Mouse (Mus musculus): ENCODE data around the gene Lyrm4. TPM values are rescaled to one million over a fixed set of nuclear protein-coding genes. Genes with fewer than 3 reads are reported as not detected.
A peak's percentile ranks its signal among the peaks of the same experiment; 100 is the strongest.

The Lyrm4 gene
- polyA plus RNA-seq, 1 experiment from 2014 or later, result 24.2 TPM

- H3K4me3 ChIP-seq, result peak overlapping the region; percentile 76
- no peaks in the 10 kb centered on the region for H3K36me3 ChIP-seq
- no peaks in the 10 kb centered on the region for H3K9me3 ChIP-seq
- peak overlapping the region; percentile 67 for H3K27ac ChIP-seq
- H3K4me1 ChIP-seq (replicated peaks), result peaks cover 24% of the 10 kb centered on the region
- H3K27me3 ChIP-seq (ENCODE audit: insufficient read depth, poor library complexity, severe bottlenecking), result peaks cover 40% of the 10 kb centered on the region
- under 1% methylated on average over 57 of the region's 57 CpGs for WGBS
- DNase-seq (ENCODE audit: low spot score), result peak; percentile 70
These were observed 148.5 kb downstream of the Lyrm4 start for GRCm38 (mm10) chr13:35968719-35969430.

- peaks cover 40% of the 10 kb centered on the region for H3K27me3 ChIP-seq (ENCODE audit: insufficient read depth, poor library complexity, severe bottlenecking)
- H3K27ac ChIP-seq, result peak overlapping the region; percentile 67
- peak; percentile 67 for DNase-seq (ENCODE audit: low spot score)
- WGBS, result under 1% methylated on average over 38 of the region's 38 CpGs
- H3K9me3 ChIP-seq, result no peaks in the 10 kb centered on the region
- no peaks in the 10 kb centered on the region for H3K36me3 ChIP-seq
- H3K4me1 ChIP-seq (replicated peaks), result peaks cover 24% of the 10 kb centered on the region
- peak overlapping the region; percentile 76 for H3K4me3 ChIP-seq
These were observed 149.1 kb downstream of the Lyrm4 start for GRCm38 (mm10) chr13:35968131-35968718.

- Histone ChIP-seq H3K9me3 (no peaks in the 10 kb centered on the region), H3K4me1 (replicated peaks) (peaks cover 24% of the 10 kb centered on the region), H3K27me3 (ENCODE audit: insufficient read depth, poor library complexity, severe bottlenecking) (peaks cover 40% of the 10 kb centered on the region), H3K36me3 (no peaks in the 10 kb centered on the region), H3K27ac (peak overlapping the region; percentile 67), H3K4me3 (peak overlapping the region; percentile 76)
- peak; percentile 44 for DNase-seq (ENCODE audit: low spot score)
- under 1% methylated on average over 15 of the region's 15 CpGs for WGBS
These were observed 149.6 kb downstream of the Lyrm4 start for GRCm38 (mm10) chr13:35967690-35968089.

GRCm38 (mm10) chr13:35963583-35963982 lies 153.7 kb downstream of the Lyrm4 start:
- 89% methylated on average over 4 of the region's 4 CpGs for WGBS
- no peak for DNase-seq (ENCODE audit: low spot score)

GRCm38 (mm10) chr13:35959391-35960067 lies 157.8 kb downstream of the Lyrm4 start:
- DNase-seq (ENCODE audit: low spot score), result no peak
- H3K9me3 ChIP-seq, result no peaks in the 10 kb centered on the region
- no peaks in the 10 kb centered on the region for H3K36me3 ChIP-seq
- H3K27me3 ChIP-seq (ENCODE audit: insufficient read depth, poor library complexity, severe bottlenecking), result no peaks in the 10 kb centered on the region
- 78% methylated on average over 12 of the region's 12 CpGs for WGBS
- H3K4me1 ChIP-seq (replicated peaks), result no peaks in the 10 kb centered on the region
- H3K27ac ChIP-seq, result no peak overlapping the region
- H3K4me3 ChIP-seq, result no peak overlapping the region

More at GRCm38 (mm10) chr13:35963583-35963982, 153.7 kb downstream of the Lyrm4 start:
- no peaks in the 10 kb centered on the region for H3K9me3 ChIP-seq
- H3K4me3 ChIP-seq, result no peak overlapping the region
- H3K27ac ChIP-seq, result no peak overlapping the region
- peaks cover 12% of the 10 kb centered on the region for H3K4me1 ChIP-seq (replicated peaks)
- H3K36me3 ChIP-seq, result no peaks in the 10 kb centered on the region
- peaks cover 19% of the 10 kb centered on the region for H3K27me3 ChIP-seq (ENCODE audit: insufficient read depth, poor library complexity, severe bottlenecking)

GRCm38 (mm10) chr13:35958539-35958938 lies 158.8 kb downstream of the Lyrm4 start, which contains the start of gene Ppp1r3g:
Gene Ppp1r3g (plus strand): TSS chr13:35958839.
- 97% methylated on average over 1 of the region's 1 CpGs for WGBS
- H3K36me3 ChIP-seq, result no peaks in the 10 kb centered on the region
- DNase-seq (ENCODE audit: low spot score), result no peak
- H3K9me3 ChIP-seq, result no peaks in the 10 kb centered on the region
- H3K27ac ChIP-seq, result no peak within 1 kb of the TSS
- H3K4me1 ChIP-seq (replicated peaks), result no peaks in the 10 kb centered on the region
- no peak within 1 kb of the TSS for H3K4me3 ChIP-seq
- H3K27me3 ChIP-seq (ENCODE audit: insufficient read depth, poor library complexity, severe bottlenecking), result no peaks in the 10 kb centered on the region

GRCm38 (mm10) chr13:35949814-35950455 lies 167.4 kb downstream of the Lyrm4 start:
- no peak for DNase-seq (ENCODE audit: low spot score)
- 87% methylated on average over 17 of the region's 17 CpGs for WGBS
- Histone ChIP-seq H3K4me1 (replicated peaks) (no peaks in the 10 kb centered on the region), H3K9me3 (no peaks in the 10 kb centered on the region), H3K27me3 (ENCODE audit: insufficient read depth, poor library complexity, severe bottlenecking) (no peaks in the 10 kb centered on the region), H3K4me3 (no peak overlapping the region), H3K36me3 (no peaks in the 10 kb centered on the region), H3K27ac (no peak overlapping the region)

- no peaks in the 10 kb centered on the region for H3K36me3 ChIP-seq
- DNase-seq (ENCODE audit: low spot score), result peak; percentile 71
- no peaks in the 10 kb centered on the region for H3K27me3 ChIP-seq (ENCODE audit: insufficient read depth, poor library complexity, severe bottlenecking)
- WGBS, result 25% methylated on average over 14 of the region's 14 CpGs
- H3K4me1 ChIP-seq (replicated peaks), result no peaks in the 10 kb centered on the region
- H3K4me3 ChIP-seq, result no peak overlapping the region
- H3K27ac ChIP-seq, result no peak overlapping the region
- no peaks in the 10 kb centered on the region for H3K9me3 ChIP-seq
These were observed 169.8 kb downstream of the Lyrm4 start for GRCm38 (mm10) chr13:35947354-35948000.

GRCm38 (mm10) chr13:35946659-35947353 lies 170.5 kb downstream of the Lyrm4 start:
- Histone ChIP-seq H3K4me1 (replicated peaks) (no peaks in the 10 kb centered on the region), H3K4me3 (no peak overlapping the region), H3K9me3 (no peaks in the 10 kb centered on the region), H3K36me3 (no peaks in the 10 kb centered on the region), H3K27me3 (ENCODE audit: insufficient read depth, poor library complexity, severe bottlenecking) (no peaks in the 10 kb centered on the region), H3K27ac (no peak overlapping the region)
- no peak for DNase-seq (ENCODE audit: low spot score)
- 75% methylated on average over 20 of the region's 20 CpGs for WGBS

GRCm38 (mm10) chr13:35940934-35941333 lies 176.4 kb downstream of the Lyrm4 start:
- Histone ChIP-seq H3K9me3 (no peaks in the 10 kb centered on the region), H3K36me3 (no peaks in the 10 kb centered on the region), H3K27me3 (ENCODE audit: insufficient read depth, poor library complexity, severe bottlenecking) (no peaks in the 10 kb centered on the region), H3K4me3 (no peak overlapping the region), H3K27ac (no peak overlapping the region), H3K4me1 (replicated peaks) (no peaks in the 10 kb centered on the region)
- WGBS, result 88% methylated on average over 5 of the region's 5 CpGs
- no peak for DNase-seq (ENCODE audit: low spot score)

GRCm38 (mm10) chr13:35939871-35940665 lies 177.3 kb downstream of the Lyrm4 start:
- H3K36me3 ChIP-seq, result no peaks in the 10 kb centered on the region
- H3K4me1 ChIP-seq (replicated peaks), result no peaks in the 10 kb centered on the region
- no peak overlapping the region for H3K27ac ChIP-seq
- 73% methylated on average over 18 of the region's 18 CpGs for WGBS
- DNase-seq (ENCODE audit: low spot score), result no peak
- no peak overlapping the region for H3K4me3 ChIP-seq
- no peaks in the 10 kb centered on the region for H3K27me3 ChIP-seq (ENCODE audit: insufficient read depth, poor library complexity, severe bottlenecking)
- H3K9me3 ChIP-seq, result peaks cover 2% of the 10 kb centered on the region; the same call in 1 of the 2 replicates
